In genomic region chr1:91412286-91413029, GRCm38 (mm10) we compare ENCODE assay signal across 8 mouse cellular contexts. TPM values are rescaled to one million over a fixed set of nuclear protein-coding genes. Genes with fewer than 3 reads are reported as not detected.
DNase-seq lines count a peak whose midpoint lies in the region; ATAC-seq and TF ChIP-seq lines count a peak whose summit lies in the region.

No protein-coding gene starts in this region.

- WGBS in heart, embryonic 16.5 days: 4% methylated on average over 61 of the region's 65 CpGs
- WGBS in limb, embryonic 10.5 days: 4% methylated on average over 63 of the region's 65 CpGs
- under 1% methylated on average over 60 of the region's 65 CpGs for WGBS in midbrain, embryonic 14.5 days

- DNase-seq in kidney, adult 11 months: peak; percentile 66
- no peak for DNase-seq in kidney, adult 18-20 months
- DNase-seq in G1E (ENCODE audit: low spot score): peak; percentile 81
- DNase-seq in cerebellum, adult 9-11 months: peak; percentile 74
- DNase-seq in limb, embryonic 10.5 days (ENCODE audit: low spot score): no peak
- DNase-seq in midbrain, embryonic 14.5 days: peak; percentile 57
- no peak for DNase-seq in Muller cell, postnatal 12 days (ENCODE audit: inconsistent ontology term)

- peak overlapping the region; percentile 89 for H3K27ac ChIP-seq in heart, embryonic 16.5 days (ENCODE audit: low read length)
- H3K27ac ChIP-seq in limb, embryonic 10.5 days: peak overlapping the region; percentile 95
- H3K27ac ChIP-seq in midbrain, embryonic 14.5 days (replicated peaks; ENCODE audit: low read depth, low read length): peak overlapping the region; percentile 91

- H3K4me1 ChIP-seq in G1E (ENCODE audit: insufficient read depth, low read depth, low read length): peaks cover 37% of the 10 kb centered on the region
- peaks cover 22% of the 10 kb centered on the region for H3K4me1 ChIP-seq in heart, embryonic 16.5 days (ENCODE audit: control insufficient read depth, insufficient read depth, low read length)
- peaks cover 53% of the 10 kb centered on the region for H3K4me1 ChIP-seq in limb, embryonic 10.5 days
- H3K4me1 ChIP-seq in midbrain, embryonic 14.5 days (ENCODE audit: control insufficient read depth, insufficient read depth, low read length): peaks cover 36% of the 10 kb centered on the region

- TF ChIP-seq CTCF in G1E (IDR thresholded peaks at IDR 0.05; ENCODE audit: low read depth, low read length): no peak

- H3K9ac ChIP-seq in heart, embryonic 16.5 days (ENCODE audit: low read length): peak overlapping the region; percentile 81
- peak overlapping the region; percentile 85 for H3K9ac ChIP-seq in midbrain, embryonic 14.5 days (replicated peaks; ENCODE audit: low read length)

- H3K36me3 ChIP-seq in G1E (replicated peaks): peaks cover 44% of the 10 kb centered on the region
- peaks cover 4% of the 10 kb centered on the region for H3K36me3 ChIP-seq in heart, embryonic 16.5 days (ENCODE audit: control insufficient read depth, insufficient read depth)
- peaks cover 10% of the 10 kb centered on the region for H3K36me3 ChIP-seq in limb, embryonic 10.5 days
- H3K36me3 ChIP-seq in midbrain, embryonic 14.5 days (ENCODE audit: control insufficient read depth, insufficient read depth, low read length): peaks cover 6% of the 10 kb centered on the region; the same call in 1 of the 2 replicates

- H3K4me3 ChIP-seq in G1E (ENCODE audit: low read depth, low read length): peak overlapping the region; percentile 80
- peak overlapping the region; percentile 86 for H3K4me3 ChIP-seq in heart, embryonic 16.5 days (ENCODE audit: low read length)
- H3K4me3 ChIP-seq in limb, embryonic 10.5 days: peak overlapping the region; percentile 68
- H3K4me3 ChIP-seq in midbrain, embryonic 14.5 days (replicated peaks; ENCODE audit: low read depth, low read length): peak overlapping the region; percentile 83

- no peaks in the 10 kb centered on the region for H3K9me3 ChIP-seq in G1E (replicated peaks)
- H3K9me3 ChIP-seq in heart, embryonic 16.5 days (replicated peaks; ENCODE audit: control insufficient read depth, low read length): no peaks in the 10 kb centered on the region
- no peaks in the 10 kb centered on the region for H3K9me3 ChIP-seq in limb, embryonic 10.5 days (replicated peaks)
- no peaks in the 10 kb centered on the region for H3K9me3 ChIP-seq in midbrain, embryonic 14.5 days (ENCODE audit: control insufficient read depth, low read length)

- no peak for ATAC-seq in G1E (ENCODE audit: extremely low read depth, insufficient number of reproducible peaks, low FRiP score, poor library complexity, severe bottlenecking)
- ATAC-seq in heart, embryonic 16.5 days (replicated peaks; ENCODE audit: extremely low read depth, insufficient read depth, low FRiP score): peak; percentile 6; the same call in 1 of the 2 replicates
- no peak; the same call in 1 of the 2 replicates for ATAC-seq in midbrain, embryonic 14.5 days (ENCODE audit: low FRiP score, low TSS enrichment)

- peaks cover 6% of the 10 kb centered on the region for H3K27me3 ChIP-seq in G1E (ENCODE audit: insufficient read depth, low read length)
- no peaks in the 10 kb centered on the region for H3K27me3 ChIP-seq in heart, embryonic 16.5 days (ENCODE audit: control insufficient read depth, insufficient read depth, low read length)
- H3K27me3 ChIP-seq in limb, embryonic 10.5 days (ENCODE audit: low read depth, poor library complexity, severe bottlenecking): peaks cover 10% of the 10 kb centered on the region; the same call in 1 of the 2 replicates
- no peaks in the 10 kb centered on the region for H3K27me3 ChIP-seq in midbrain, embryonic 14.5 days (ENCODE audit: control insufficient read depth, insufficient read depth, low read length)

- peak overlapping the region; percentile 97 for H3K4me2 ChIP-seq in heart, embryonic 16.5 days (ENCODE audit: low read depth, low read length)
- H3K4me2 ChIP-seq in midbrain, embryonic 14.5 days (ENCODE audit: low read length): peak overlapping the region; percentile 97

RNA-seq across cellular contexts. Expression of gene Hes6, which starts 1.4 kb away (rescaled TPM):
- 18.0 and 19.0 TPM in 2 replicates for total RNA-seq in G1E (2014; fragmentation: Nextera tagmentation)
- 42.2 and 55.1 TPM in 2 replicates for total RNA-seq in G1E (2017)
- polyA plus RNA-seq in G1E (2012): 91.5 and 105 TPM in 2 replicates
- polyA plus RNA-seq in heart, embryonic 16.5 days (2015; fragmentation: Nextera tagmentation; extraction: Ambion mirVana): 105 and 117 TPM in 2 replicates
- 86.2 and 111 TPM in 2 replicates for polyA plus RNA-seq in limb, embryonic 10.5 days (2016; fragmentation: Nextera tagmentation; extraction: Ambion mirVana)
- 187 and 214 TPM in 2 replicates for polyA plus RNA-seq in midbrain, embryonic 14.5 days (2014; fragmentation: Nextera tagmentation; extraction: Ambion mirVana)

RNA-seq across cellular contexts. Expression of gene Ilkap, which starts 13.8 kb away (rescaled TPM):
- 76.8 and 86.5 TPM in 2 replicates for total RNA-seq in G1E (2014; fragmentation: Nextera tagmentation)
- total RNA-seq in G1E (2017): 194 and 208 TPM in 2 replicates
- 86.6 and 104 TPM in 2 replicates for polyA plus RNA-seq in G1E (2012)
- 112 and 113 TPM in 2 replicates for polyA plus RNA-seq in heart, embryonic 16.5 days (2015; fragmentation: Nextera tagmentation; extraction: Ambion mirVana)
- polyA plus RNA-seq in limb, embryonic 10.5 days (2016; fragmentation: Nextera tagmentation; extraction: Ambion mirVana): 185 and 190 TPM in 2 replicates
- polyA plus RNA-seq in midbrain, embryonic 14.5 days (2014; fragmentation: Nextera tagmentation; extraction: Ambion mirVana): 132 and 141 TPM in 2 replicates

RNA-seq across cellular contexts. Expression of gene Erfe, which starts 46.2 kb away (rescaled TPM):
- total RNA-seq in G1E (2014; fragmentation: Nextera tagmentation) (1.2 and 2.1 TPM in 2 replicates), G1E (2017) (0.81 and 0.93 TPM in 2 replicates)
- 0.78 and 0.94 TPM in 2 replicates for polyA plus RNA-seq in G1E (2012)
- 1.3 and 1.5 TPM in 2 replicates for polyA plus RNA-seq in heart, embryonic 16.5 days (2015; fragmentation: Nextera tagmentation; extraction: Ambion mirVana)
- 1.4 and 1.8 TPM in 2 replicates for polyA plus RNA-seq in limb, embryonic 10.5 days (2016; fragmentation: Nextera tagmentation; extraction: Ambion mirVana)
- polyA plus RNA-seq in midbrain, embryonic 14.5 days (2014; fragmentation: Nextera tagmentation; extraction: Ambion mirVana): 0.17 and 0.42 TPM in 2 replicates

RNA-seq across cellular contexts. Expression of gene Per2, which starts 46.7 kb away (rescaled TPM):
- total RNA-seq in G1E (2014; fragmentation: Nextera tagmentation): 13.0 and 15.4 TPM in 2 replicates
- total RNA-seq in G1E (2017): 4.4 and 5.3 TPM in 2 replicates
- polyA plus RNA-seq in G1E (2012): 14.2 and 17.5 TPM in 2 replicates
- polyA plus RNA-seq in heart, embryonic 16.5 days (2015; fragmentation: Nextera tagmentation; extraction: Ambion mirVana): 4.9 and 6.2 TPM in 2 replicates
- polyA plus RNA-seq in limb, embryonic 10.5 days (2016; fragmentation: Nextera tagmentation; extraction: Ambion mirVana): 1.8 and 2.4 TPM in 2 replicates
- polyA plus RNA-seq in midbrain, embryonic 14.5 days (2014; fragmentation: Nextera tagmentation; extraction: Ambion mirVana): 3.0 and 6.8 TPM in 2 replicates

Comparison
In these comparisons a context has a peak if more than half of its experiments do, and no peak if none do; other contexts are left out.
1. DNase-seq: peak in kidney, adult 11 months (single experiment), G1E (single experiment), cerebellum, adult 9-11 months (single experiment) and midbrain, embryonic 14.5 days (single experiment); none in kidney, adult 18-20 months (single experiment), limb, embryonic 10.5 days (single experiment) and Muller cell, postnatal 12 days (single experiment).
2. Peak in every context shown above with its lines, with median percentiles within 50 percentile points of each other: H3K4me3 ChIP-seq and H3K27ac ChIP-seq.